Mouse (Mus musculus) MEL (cell line): ENCODE data around the gene Gria1. TPM values are rescaled to one million over a fixed set of nuclear protein-coding genes. Genes with fewer than 3 reads are reported as not detected.

Experiments used
- DNase-seq: peaks from one replicate; pipeline ENCODE4 v3.0.0; 2011; ENCODE audit warnings: low read depth, low spot score
- H3K27ac ChIP-seq: 2 replicates; pipeline ENCODE4 v1.5.1; 2012; ENCODE audit warnings: low read depth, mild to moderate bottlenecking, control low read depth, low read length, moderate library complexity; ENCODE audit not compliant: control insufficient read depth
- H3K27me3 ChIP-seq, 2 experiments: fragments of 150-350 bp in 1 of 2; sonication (generic) in 1 of 2; 2 replicates each; pipeline ENCODE4 v1.6.1; 2012; ENCODE audit warnings: low read length in 2 of 2, mild to moderate bottlenecking in 2 of 2, improper control_type of control experiment in 1 of 2, moderate library complexity in 1 of 2; ENCODE audit not compliant: insufficient read depth in 2 of 2, control insufficient read depth in 1 of 2
- H3K36me3 ChIP-seq, 2 experiments: 2 replicates each; pipeline ENCODE4 v1.6.1; 2012 to 2014; ENCODE audit warnings: low read length in 2 of 2, improper control_type of control experiment in 1 of 2, inconsistent platforms in 1 of 2, mild to moderate bottlenecking in 1 of 2; ENCODE audit not compliant: insufficient read depth in 2 of 2, control insufficient read depth in 1 of 2
- H3K4me1 ChIP-seq, 2 experiments: fragments of 150-350 bp in 1 of 2; sonication (generic) in 1 of 2; 2 replicates each; pipeline ENCODE4 v1.6.1; 2012; ENCODE audit warnings: low read length in 2 of 2, improper control_type of control experiment in 1 of 2, mild to moderate bottlenecking in 1 of 2; ENCODE audit not compliant: insufficient read depth in 2 of 2, control insufficient read depth in 1 of 2
- H3K4me3 ChIP-seq, 2 experiments: fragments of 150-350 bp in 1 of 2; sonication (generic) in 1 of 2; 2 replicates each; pipeline ENCODE4 v1.5.1; 2012; ENCODE audit warnings: low read depth in 2 of 2, low read length in 2 of 2, mild to moderate bottlenecking in 2 of 2, moderate library complexity in 2 of 2, control low read depth in 1 of 2, improper control_type of control experiment in 1 of 2; ENCODE audit not compliant: control insufficient read depth in 1 of 2, insufficient read depth in 1 of 2
- H3K79me2 ChIP-seq: 2 replicates; pipeline ENCODE4 v1.6.1; 2012; ENCODE audit warnings: mild to moderate bottlenecking, low read length, moderate library complexity; ENCODE audit not compliant: control insufficient read depth, poor library complexity, insufficient read depth
- H3K9ac ChIP-seq: 2 replicates; pipeline ENCODE4 v1.6.1; 2012; ENCODE audit warnings: low read depth, mild to moderate bottlenecking, control low read depth, low read length, moderate library complexity; ENCODE audit not compliant: control insufficient read depth, poor library complexity, severe bottlenecking
- H3K9me3 ChIP-seq: fragments of 150-350 bp; sonication (generic); replicated peaks from 2 replicates; pipeline ENCODE4 v1.6.1; 2012; ENCODE audit warnings: mild to moderate bottlenecking, low read length, improper control_type of control experiment, moderate library complexity; ENCODE audit not compliant: insufficient read depth
- BHLHE40 ChIP-seq: IDR thresholded peaks from 2 replicates; pipeline ENCODE4 v1.6.1; 2012; ENCODE audit warnings: low read depth, mild to moderate bottlenecking, inconsistent platforms, low read length, improper control_type of control experiment, borderline replicate concordance
- CHD1 ChIP-seq: IDR thresholded peaks from 2 replicates; pipeline ENCODE4 v1.6.1; 2012; ENCODE audit warnings: low read depth, mild to moderate bottlenecking, inconsistent platforms, low read length, improper control_type of control experiment
- CHD2 ChIP-seq: IDR thresholded peaks from 2 replicates; pipeline ENCODE4 v1.6.1; 2011; ENCODE audit warnings: low read length, improper control_type of control experiment
- CTCF ChIP-seq, 3 experiments: IDR thresholded peaks in 2 of 3; conservative IDR thresholded peaks in 1 of 3; 2 replicates each; pipeline ENCODE4 v1.5.1; 2011 to 2012; ENCODE audit warnings: low read length in 3 of 3, low read depth in 2 of 3, mild to moderate bottlenecking in 2 of 3, improper control_type of control experiment in 1 of 3, inconsistent platforms in 1 of 3, mixed read lengths in 1 of 3, moderate library complexity in 1 of 3; ENCODE audit not compliant: control insufficient read depth in 1 of 3, insufficient read depth in 1 of 3, poor library complexity in 1 of 3, severe bottlenecking in 1 of 3
- ELF1 ChIP-seq: IDR thresholded peaks from 2 replicates; pipeline ENCODE4 v1.6.1; 2014; ENCODE audit warnings: low read depth, mild to moderate bottlenecking, inconsistent platforms, low read length, improper control_type of control experiment, moderate library complexity
- GABPA ChIP-seq: IDR thresholded peaks from 2 replicates; pipeline ENCODE4 v1.6.1; 2012; ENCODE audit warnings: low read depth, mild to moderate bottlenecking, inconsistent platforms, low read length, improper control_type of control experiment, moderate library complexity
- HCFC1 ChIP-seq: IDR thresholded peaks from 2 replicates; pipeline ENCODE4 v1.6.1; 2012; ENCODE audit warnings: low read depth, mild to moderate bottlenecking, inconsistent platforms, low read length, improper control_type of control experiment, moderate library complexity
- JUND ChIP-seq: IDR thresholded peaks from 2 replicates; pipeline ENCODE4 v1.6.1; 2011; ENCODE audit warnings: low read depth, mild to moderate bottlenecking, improper control_type of control experiment, low read length
- KAT2A ChIP-seq: conservative IDR thresholded peaks from 2 replicates; pipeline ENCODE4 v1.6.1; 2012; ENCODE audit warnings: low read depth, low read length, improper control_type of control experiment, inconsistent platforms
- MAFK ChIP-seq: IDR thresholded peaks from 2 replicates; pipeline ENCODE4 v1.6.1; 2011; ENCODE audit warnings: low read depth, mild to moderate bottlenecking, low read length, improper control_type of control experiment, borderline replicate concordance
- MXI1 ChIP-seq: IDR thresholded peaks from 2 replicates; pipeline ENCODE4 v1.6.1; 2011; ENCODE audit warnings: mild to moderate bottlenecking, low read depth, low read length, improper control_type of control experiment
- NELFE ChIP-seq: IDR thresholded peaks from 2 replicates; pipeline ENCODE4 v1.6.1; 2011; ENCODE audit warnings: low read depth, low read length, improper control_type of control experiment
- NRF1 ChIP-seq: IDR thresholded peaks from 2 replicates; pipeline ENCODE4 v1.6.1; 2014; ENCODE audit warnings: low read depth, mild to moderate bottlenecking, inconsistent platforms, low read length, improper control_type of control experiment, moderate library complexity; ENCODE audit not compliant: poor library complexity, insufficient read depth, severe bottlenecking
- POLR2A ChIP-seq, 2 experiments: IDR thresholded peaks; 2 replicates each; pipeline ENCODE4 v1.6.1; 2011 to 2012; ENCODE audit warnings: low read length in 2 of 2, mild to moderate bottlenecking in 2 of 2, control low read depth in 1 of 2, improper control_type of control experiment in 1 of 2, low read depth in 1 of 2, moderate library complexity in 1 of 2; ENCODE audit not compliant: control insufficient read depth in 1 of 2, insufficient read depth in 1 of 2, poor library complexity in 1 of 2
- POLR2AphosphoS5 ChIP-seq: IDR thresholded peaks from 2 replicates; pipeline ENCODE4 v1.6.1; 2012; ENCODE audit warnings: low read depth, borderline replicate concordance, mild to moderate bottlenecking, inconsistent platforms, low read length, moderate library complexity, mixed read lengths
- RAD21 ChIP-seq: IDR thresholded peaks from 2 replicates; pipeline ENCODE4 v1.6.1; 2011; ENCODE audit warnings: mild to moderate bottlenecking, low read depth, low read length, improper control_type of control experiment
- SIN3A ChIP-seq: IDR thresholded peaks from 2 replicates; pipeline ENCODE4 v1.6.1; 2012; ENCODE audit warnings: low read length, improper control_type of control experiment, inconsistent platforms
- SMC3 ChIP-seq: IDR thresholded peaks from 2 replicates; pipeline ENCODE4 v1.6.1; 2011; ENCODE audit warnings: low read depth, low read length, improper control_type of control experiment
- TAL1 ChIP-seq: IDR thresholded peaks from 2 replicates; pipeline ENCODE4 v1.6.1; 2012; ENCODE audit warnings: mild to moderate bottlenecking, inconsistent platforms, low read length, moderate library complexity, mixed read lengths
- TBP ChIP-seq: IDR thresholded peaks from 2 replicates; pipeline ENCODE4 v1.8.0; 2011; ENCODE audit warnings: low read depth, low read length, improper control_type of control experiment
- TCF12 ChIP-seq: IDR thresholded peaks from 2 replicates; pipeline ENCODE4 v1.6.1; 2014; ENCODE audit warnings: low read depth, mild to moderate bottlenecking, inconsistent platforms, low read length, improper control_type of control experiment, moderate library complexity
- UBTF ChIP-seq: IDR thresholded peaks from 2 replicates; pipeline ENCODE4 v1.6.1; 2012; ENCODE audit warnings: low read depth, mild to moderate bottlenecking, inconsistent platforms, low read length, improper control_type of control experiment, moderate library complexity, borderline replicate concordance; ENCODE audit not compliant: insufficient read depth
- USF2 ChIP-seq, 2 experiments: IDR thresholded peaks; 2 replicates each; pipeline ENCODE4 v1.6.1; 2011 to 2012; ENCODE audit warnings: improper control_type of control experiment in 2 of 2, low read length in 2 of 2, borderline replicate concordance in 1 of 2, inconsistent platforms in 1 of 2, low read depth in 1 of 2, mild to moderate bottlenecking in 1 of 2; ENCODE audit not compliant: insufficient read depth in 1 of 2
- ZC3H11A ChIP-seq: IDR thresholded peaks from 2 replicates; pipeline ENCODE4 v1.6.1; 2012; ENCODE audit warnings: low read depth, mild to moderate bottlenecking, inconsistent platforms, low read length, improper control_type of control experiment
- ZMIZ1 ChIP-seq: IDR thresholded peaks from 2 replicates; pipeline ENCODE4 v1.6.1; 2012; ENCODE audit warnings: low read depth, mild to moderate bottlenecking, inconsistent platforms, low read length, improper control_type of control experiment, moderate library complexity
- ZNF384 ChIP-seq: IDR thresholded peaks from 2 replicates; pipeline ENCODE4 v1.6.1; 2012; ENCODE audit warnings: low read depth, mild to moderate bottlenecking, inconsistent platforms, low read length, improper control_type of control experiment
- polyA plus RNA-seq, 2 experiments: library from polyadenylated mRNA; stranded (reverse) in 1 of 2; unstranded in 1 of 2; fragments of >175 nt in 1 of 2; fragments of >200 nt in 1 of 2; gene quantifications; 2 replicates each; pipeline versions ENCODE4 v1.2.1 to v1.2.4; 2012; ENCODE audit warnings: low replicate concordance in 2 of 2, low read depth in 1 of 2; ENCODE audit not compliant: insufficient read length in 2 of 2, insufficient read depth in 1 of 2, missing spikeins in 1 of 2
- total RNA-seq: library from RNA; depleted of rRNA; stranded (reverse); fragments of 300-350 nt; gene quantifications from 2 replicates; pipeline ENCODE4 v1.2.3, GENCODE M21; 2012

Gria1 gene
- total and polyA plus RNA-seq, 3 experiments = not detected

- H3K9ac ChIP-seq = no peak overlapping the region
- no peak overlapping the region for H3K4me3 ChIP-seq
- no peaks in the 10 kb centered on the region for H3K36me3 ChIP-seq
- DNase-seq = no peak
- TF ChIP-seq UBTF = no peak
- no peak for TF ChIP-seq TCF12
- TF ChIP-seq ZMIZ1 = no peak
- no peak for TF ChIP-seq POLR2AphosphoS5
- no peak for TF ChIP-seq CHD1
- TF ChIP-seq NELFE = no peak
- no peak for TF ChIP-seq GABPA
- no peak for TF ChIP-seq NRF1
- no peak for TF ChIP-seq CHD2
- H3K27ac ChIP-seq = no peak overlapping the region
- H3K9me3 ChIP-seq = no peaks in the 10 kb centered on the region
- H3K4me1 ChIP-seq = no peaks in the 10 kb centered on the region
- no peaks in the 10 kb centered on the region for H3K79me2 ChIP-seq
- H3K27me3 ChIP-seq = no peaks in the 10 kb centered on the region
Measured at GRCm38 (mm10) chr11:57143681-57144080, 132.5 kb downstream of the Gria1 start.

GRCm38 (mm10) chr11:57145192-57145591 is 134.0 kb downstream of the Gria1 start:
- Histone ChIP-seq H3K79me2 (no peaks in the 10 kb centered on the region), H3K9me3 (no peaks in the 10 kb centered on the region), H3K27ac (no peak overlapping the region), H3K36me3 (no peaks in the 10 kb centered on the region), H3K4me3 (no peak overlapping the region), H3K9ac (no peak overlapping the region), H3K4me1 (no peaks in the 10 kb centered on the region), H3K27me3 (no peaks in the 10 kb centered on the region)
- no peak for TF ChIP-seq MAFK
- TF ChIP-seq POLR2AphosphoS5 = no peak
- no peak for TF ChIP-seq JUND
- no peak for TF ChIP-seq ZC3H11A
- TF ChIP-seq ZNF384 = no peak
- TF ChIP-seq HCFC1 = no peak
- TF ChIP-seq SIN3A = no peak
- TF ChIP-seq SMC3 = no peak
- TF ChIP-seq CHD2 = no peak
- no peak for TF ChIP-seq ELF1
- no peak for TF ChIP-seq TAL1
- no peak for TF ChIP-seq ZMIZ1
- no peak for TF ChIP-seq USF2 (IDR thresholded peaks at IDR 0.05; ENCODE audit: borderline replicate concordance in 1 of 2, insufficient read depth in 1 of 2, low read depth in 1 of 2, low read length in 2 of 2)
- no peak for TF ChIP-seq POLR2A (IDR thresholded peaks at IDR 0.05; ENCODE audit: control insufficient read depth in 1 of 2, insufficient read depth in 1 of 2, low read depth in 1 of 2, low read length in 2 of 2, poor library complexity in 1 of 2)
- TF ChIP-seq TBP = no peak
- TF ChIP-seq RAD21 = no peak
- no peak for TF ChIP-seq BHLHE40
- no peak for TF ChIP-seq KAT2A
- no peak for TF ChIP-seq CTCF (IDR thresholded peaks at IDR 0.05 in 2 of 3, conservative IDR thresholded peaks at IDR 0.05 in 1 of 3; ENCODE audit: control insufficient read depth in 1 of 3, insufficient read depth in 1 of 3, low read depth in 2 of 3, low read length in 3 of 3, poor library complexity in 1 of 3, severe bottlenecking in 1 of 3)
- no peak for TF ChIP-seq MXI1
- DNase-seq = no peak
